Mouse (Mus musculus): ENCODE data around the gene Gm6588. TPM values are rescaled to one million over a fixed set of nuclear protein-coding genes. Genes with fewer than 3 reads are reported as not detected.
"Not testable (repeated sequence)": the region's sequence is repeated elsewhere in the genome, so short reads cannot be mapped to it uniquely, and the experiment has no call there.

Gene Gm6588
- polyA plus RNA-seq (2012; rRNA removed) = not detected in 2 replicates

GRCm38 (mm10) chr5:112448747-112449440, at the start of gene Gm6588:
Gm6588 (plus strand) TSS chr5:112449426.
- TF ChIP-seq CTCF (IDR thresholded peaks at IDR 0.05; ENCODE audit: extremely low read depth, insufficient read depth, insufficient read length, insufficient replicate concordance) (no peak), POLR2A (IDR thresholded peaks at IDR 0.05; ENCODE audit: low read depth, low read length) (no peak)
- Histone ChIP-seq H3K27ac (ENCODE audit: insufficient read depth, low read length) (no peak within 1 kb of the TSS), H3K36me3 (ENCODE audit: control insufficient read depth, insufficient read depth, low read length) (no peaks in the 10 kb centered on the region), H3K4me1 (ENCODE audit: control insufficient read depth, insufficient read depth, insufficient read length) (no peaks in the 10 kb centered on the region), H3K4me3 (ENCODE audit: extremely low read depth, insufficient read depth, insufficient read length) (no peak within 1 kb of the TSS), H3K27me3 (ENCODE audit: control insufficient read depth, insufficient read depth, low read length) (no peaks in the 10 kb centered on the region)
- no peak for DNase-seq (ENCODE audit: low read depth in 1 of 2, low spot score in 2 of 2)
- 62% methylated on average over 18 of the region's 18 CpGs for WGBS

GRCm38 (mm10) chr5:112402437-112402836, 46.8 kb upstream of the Gm6588 start:
- 80% methylated on average over 3 of the region's 3 CpGs for WGBS
- H3K4me1 ChIP-seq (ENCODE audit: control insufficient read depth, insufficient read depth, insufficient read length) = no peaks in the 10 kb centered on the region
- no peak overlapping the region for H3K27ac ChIP-seq (ENCODE audit: insufficient read depth, low read length)
- TF ChIP-seq POLR2A (IDR thresholded peaks at IDR 0.05; ENCODE audit: low read depth, low read length) = no peak
- no peak for TF ChIP-seq CTCF (IDR thresholded peaks at IDR 0.05; ENCODE audit: extremely low read depth, insufficient read depth, insufficient read length, insufficient replicate concordance)
- no peaks in the 10 kb centered on the region for H3K27me3 ChIP-seq (ENCODE audit: control insufficient read depth, insufficient read depth, low read length)
- DNase-seq (ENCODE audit: low read depth in 1 of 2, low spot score in 2 of 2) = no peak
- no peak overlapping the region for H3K4me3 ChIP-seq (ENCODE audit: extremely low read depth, insufficient read depth, insufficient read length)
- no peaks in the 10 kb centered on the region for H3K36me3 ChIP-seq (ENCODE audit: control insufficient read depth, insufficient read depth, low read length)

GRCm38 (mm10) chr5:112406017-112406416, 43.2 kb upstream of the Gm6588 start:
- DNase-seq (ENCODE audit: low read depth in 1 of 2, low spot score in 2 of 2) = no peak
- TF ChIP-seq CTCF (IDR thresholded peaks at IDR 0.05; ENCODE audit: extremely low read depth, insufficient read depth, insufficient read length, insufficient replicate concordance) = no peak
- no peak for TF ChIP-seq POLR2A (IDR thresholded peaks at IDR 0.05; ENCODE audit: low read depth, low read length)
- H3K27me3 ChIP-seq (ENCODE audit: control insufficient read depth, insufficient read depth, low read length) = no peaks in the 10 kb centered on the region

GRCm38 (mm10) chr5:112409274-112409673, 40.0 kb upstream of the Gm6588 start:
- TF ChIP-seq POLR2A (IDR thresholded peaks at IDR 0.05; ENCODE audit: low read depth, low read length) (no peak), CTCF (IDR thresholded peaks at IDR 0.05; ENCODE audit: extremely low read depth, insufficient read depth, insufficient read length, insufficient replicate concordance) (no peak)
- Histone ChIP-seq H3K27ac (ENCODE audit: insufficient read depth, low read length) (no peak overlapping the region), H3K27me3 (ENCODE audit: control insufficient read depth, insufficient read depth, low read length) (no peaks in the 10 kb centered on the region), H3K4me1 (ENCODE audit: control insufficient read depth, insufficient read depth, insufficient read length) (no peaks in the 10 kb centered on the region), H3K36me3 (ENCODE audit: control insufficient read depth, insufficient read depth, low read length) (no peaks in the 10 kb centered on the region), H3K4me3 (ENCODE audit: extremely low read depth, insufficient read depth, insufficient read length) (no peak overlapping the region)
- WGBS = 65% methylated on average over 5 of the region's 5 CpGs
- no peak for DNase-seq (ENCODE audit: low read depth in 1 of 2, low spot score in 2 of 2)

More at GRCm38 (mm10) chr5:112406017-112406416, 43.2 kb upstream of the Gm6588 start:
- no peaks in the 10 kb centered on the region for H3K36me3 ChIP-seq (ENCODE audit: control insufficient read depth, insufficient read depth, low read length)
- no peak overlapping the region for H3K27ac ChIP-seq (ENCODE audit: insufficient read depth, low read length)
- no peak overlapping the region for H3K4me3 ChIP-seq (ENCODE audit: extremely low read depth, insufficient read depth, insufficient read length)
- WGBS = 55% methylated on average over 3 of the region's 3 CpGs
- H3K4me1 ChIP-seq (ENCODE audit: control insufficient read depth, insufficient read depth, insufficient read length) = no peaks in the 10 kb centered on the region

- Histone ChIP-seq H3K27ac (ENCODE audit: insufficient read depth, low read length) (no peak overlapping the region), H3K27me3 (ENCODE audit: control insufficient read depth, insufficient read depth, low read length) (no peaks in the 10 kb centered on the region), H3K36me3 (ENCODE audit: control insufficient read depth, insufficient read depth, low read length) (no peaks in the 10 kb centered on the region), H3K4me3 (ENCODE audit: extremely low read depth, insufficient read depth, insufficient read length) (no peak overlapping the region), H3K4me1 (ENCODE audit: control insufficient read depth, insufficient read depth, insufficient read length) (no peaks in the 10 kb centered on the region)
- TF ChIP-seq CTCF (IDR thresholded peaks at IDR 0.05; ENCODE audit: extremely low read depth, insufficient read depth, insufficient read length, insufficient replicate concordance) (no peak), POLR2A (IDR thresholded peaks at IDR 0.05; ENCODE audit: low read depth, low read length) (no peak)
- DNase-seq (ENCODE audit: low read depth in 1 of 2, low spot score in 2 of 2) = no peak
- WGBS = 60% methylated on average over 11 of the region's 11 CpGs
Measured at GRCm38 (mm10) chr5:112411072-112411471, 38.2 kb upstream of the Gm6588 start.

GRCm38 (mm10) chr5:112411514-112412335, 37.5 kb upstream of the Gm6588 start:
- 22% methylated on average over 19 of the region's 19 CpGs for WGBS
- Histone ChIP-seq H3K4me3 (ENCODE audit: extremely low read depth, insufficient read depth, insufficient read length) (no peak overlapping the region), H3K27me3 (ENCODE audit: control insufficient read depth, insufficient read depth, low read length) (no peaks in the 10 kb centered on the region), H3K27ac (ENCODE audit: insufficient read depth, low read length) (no peak overlapping the region), H3K4me1 (ENCODE audit: control insufficient read depth, insufficient read depth, insufficient read length) (no peaks in the 10 kb centered on the region), H3K36me3 (ENCODE audit: control insufficient read depth, insufficient read depth, low read length) (no peaks in the 10 kb centered on the region)
- DNase-seq (ENCODE audit: low read depth in 1 of 2, low spot score in 2 of 2) = no peak
- TF ChIP-seq CTCF (IDR thresholded peaks at IDR 0.05; ENCODE audit: extremely low read depth, insufficient read depth, insufficient read length, insufficient replicate concordance) = no peak
- TF ChIP-seq POLR2A (IDR thresholded peaks at IDR 0.05; ENCODE audit: low read depth, low read length) = no peak

GRCm38 (mm10) chr5:112412781-112413180, 36.4 kb upstream of the Gm6588 start:
- not testable (repeated sequence) for H3K4me1 ChIP-seq (ENCODE audit: control insufficient read depth, insufficient read depth, insufficient read length); H3K27ac ChIP-seq (ENCODE audit: insufficient read depth, low read length); H3K27me3 ChIP-seq (ENCODE audit: control insufficient read depth, insufficient read depth, low read length); DNase-seq (ENCODE audit: low read depth in 1 of 2, low spot score in 2 of 2); H3K36me3 ChIP-seq (ENCODE audit: control insufficient read depth, insufficient read depth, low read length); H3K4me3 ChIP-seq (ENCODE audit: extremely low read depth, insufficient read depth, insufficient read length)
- 81% methylated on average over 4 of the region's 4 CpGs for WGBS
